Mouse (Mus musculus) CD4-positive, CD25-positive, alpha-beta regulatory T cell, adult 4 months (primary cell): Measurements from ENCODE around the gene Ggt7. TPM values are rescaled to one million over a fixed set of nuclear protein-coding genes. Genes with fewer than 3 reads are reported as not detected.
"Not testable (repeated sequence)": the region's sequence is repeated elsewhere in the genome, so short reads cannot be mapped to it uniquely, and the experiment has no call there.

Source experiments
- ATAC-seq: one replicate; pipeline ENCODE4 v1.8.0; 2017
- polyA plus RNA-seq, 2 experiments: library from polyadenylated mRNA; unstranded; fragments of 100-300 nt; shearing (Covaris generic); gene quantifications; one replicate each; pipeline ENCODE4 v1.2.1; 2017

Ggt7 gene
- polyA plus RNA-seq, 2 experiments from 2014 or later, result 15.7 to 28.5 TPM

- no peak for ATAC-seq
These were observed 10.1 kb downstream of the Ggt7 start for GRCm38 (mm10) chr2:155507721-155508470.

- ATAC-seq, result no peak
These were observed 12.2 kb downstream of the Ggt7 start for GRCm38 (mm10) chr2:155505811-155506210.

- ATAC-seq, result no peak
These were observed 13.3 kb downstream of the Ggt7 start for GRCm38 (mm10) chr2:155504440-155505355.

- ATAC-seq, result no peak
These were observed 15.4 kb downstream of the Ggt7 start for GRCm38 (mm10) chr2:155502596-155502995.

- no peak for ATAC-seq
These were observed 27.0 kb downstream of the Ggt7 start for GRCm38 (mm10) chr2:155490998-155491397.

GRCm38 (mm10) chr2:155482021-155482420 lies 36.0 kb downstream of the Ggt7 start:
- no peak for ATAC-seq

GRCm38 (mm10) chr2:155473570-155474088 lies 44.4 kb downstream of the Ggt7 start, which contains the start of gene Ncoa6:
Ncoa6 (minus strand) TSS chr2:155473894.
- peak; percentile 80 for ATAC-seq

GRCm38 (mm10) chr2:155472671-155473569 lies 45.1 kb downstream of the Ggt7 start:
- ATAC-seq, result peak; percentile 50

- no peak for ATAC-seq
These were observed 51.2 kb downstream of the Ggt7 start for GRCm38 (mm10) chr2:155466861-155467260.

- no peak for ATAC-seq
These were observed 64.4 kb downstream of the Ggt7 start for GRCm38 (mm10) chr2:155453591-155453990.

GRCm38 (mm10) chr2:155451256-155451655 lies 66.8 kb downstream of the Ggt7 start:
- no peak for ATAC-seq

- ATAC-seq, result not testable (repeated sequence)
These were observed 70.1 kb downstream of the Ggt7 start for GRCm38 (mm10) chr2:155447906-155448305.

GRCm38 (mm10) chr2:155443446-155443845 lies 74.6 kb downstream of the Ggt7 start:
- ATAC-seq, result no peak

- no peak for ATAC-seq
These were observed 75.1 kb downstream of the Ggt7 start for GRCm38 (mm10) chr2:155442916-155443315.

Other genes starting within 250 kb of the Ggt7 start
- 1 to 10 TPM; 1.1 to 2.9 TPM for gene Map1lc3a, start 241.9 kb downstream of the Ggt7 start, polyA plus RNA-seq
- gene Pigu, start 160.8 kb downstream of the Ggt7 start, polyA plus RNA-seq, result 10 to 100 TPM; 40.1 to 41.4 TPM
- 1 to 10 TPM; 1.2 to 1.6 TPM for gene Trp53inp2, start 137.2 kb downstream of the Ggt7 start, polyA plus RNA-seq
- 10 to 100 TPM; 10.8 to 14.2 TPM for gene Ncoa6, start 44.3 kb downstream of the Ggt7 start, polyA plus RNA-seq
- gene Acss2, start 289 bp downstream of the Ggt7 start, polyA plus RNA-seq, result 10 to 100 TPM; 16.1 to 17.6 TPM
- gene Gss, start 74.6 kb upstream of the Ggt7 start, polyA plus RNA-seq, result 10 to 100 TPM; 10.7 to 16.9 TPM
- not detected for gene Myh7b, start 93.0 kb upstream of the Ggt7 start, polyA plus RNA-seq
- gene Trpc4ap, start 174.1 kb upstream of the Ggt7 start, polyA plus RNA-seq, result 10 to 100 TPM; 35.3 to 44.4 TPM
- 10 to 100 TPM; 44.7 to 59.3 TPM for gene Edem2, start 211.2 kb upstream of the Ggt7 start, polyA plus RNA-seq
- gene Gm17581, start 217.6 kb upstream of the Ggt7 start, polyA plus RNA-seq, result not detected
- not detected for gene Procr, start 232.9 kb upstream of the Ggt7 start, polyA plus RNA-seq